Mouse (Mus musculus) MEL (cell line): ENCODE measurements at regions not wholly inside any gene's neighbourhood (a gene's known extent, or its start where the extent isn't known, plus 50 kb on each side); places are given as distances from the start of the nearest gene placed in this dataset.

Experiments used
- DNase-seq: peaks from one replicate; pipeline ENCODE4 v3.0.0; 2011; ENCODE audit warnings: low read depth, low spot score
- H3K27ac ChIP-seq: 2 replicates; pipeline ENCODE4 v1.5.1; 2012; ENCODE audit warnings: low read depth, mild to moderate bottlenecking, control low read depth, low read length, moderate library complexity; ENCODE audit not compliant: control insufficient read depth
- H3K27me3 ChIP-seq, 2 experiments: fragments of 150-350 bp in 1 of 2; sonication (generic) in 1 of 2; 2 replicates each; pipeline ENCODE4 v1.6.1; 2012; ENCODE audit warnings: low read length in 2 of 2, mild to moderate bottlenecking in 2 of 2, improper control_type of control experiment in 1 of 2, moderate library complexity in 1 of 2; ENCODE audit not compliant: insufficient read depth in 2 of 2, control insufficient read depth in 1 of 2
- H3K36me3 ChIP-seq, 2 experiments: 2 replicates each; pipeline ENCODE4 v1.6.1; 2012 to 2014; ENCODE audit warnings: low read length in 2 of 2, improper control_type of control experiment in 1 of 2, inconsistent platforms in 1 of 2, mild to moderate bottlenecking in 1 of 2; ENCODE audit not compliant: insufficient read depth in 2 of 2, control insufficient read depth in 1 of 2
- H3K4me1 ChIP-seq, 2 experiments: fragments of 150-350 bp in 1 of 2; sonication (generic) in 1 of 2; 2 replicates each; pipeline ENCODE4 v1.6.1; 2012; ENCODE audit warnings: low read length in 2 of 2, improper control_type of control experiment in 1 of 2, mild to moderate bottlenecking in 1 of 2; ENCODE audit not compliant: insufficient read depth in 2 of 2, control insufficient read depth in 1 of 2
- H3K4me3 ChIP-seq, 2 experiments: fragments of 150-350 bp in 1 of 2; sonication (generic) in 1 of 2; 2 replicates each; pipeline ENCODE4 v1.5.1; 2012; ENCODE audit warnings: low read depth in 2 of 2, low read length in 2 of 2, mild to moderate bottlenecking in 2 of 2, moderate library complexity in 2 of 2, control low read depth in 1 of 2, improper control_type of control experiment in 1 of 2; ENCODE audit not compliant: control insufficient read depth in 1 of 2, insufficient read depth in 1 of 2
- H3K79me2 ChIP-seq: 2 replicates; pipeline ENCODE4 v1.6.1; 2012; ENCODE audit warnings: mild to moderate bottlenecking, low read length, moderate library complexity; ENCODE audit not compliant: control insufficient read depth, poor library complexity, insufficient read depth
- H3K9ac ChIP-seq: 2 replicates; pipeline ENCODE4 v1.6.1; 2012; ENCODE audit warnings: low read depth, mild to moderate bottlenecking, control low read depth, low read length, moderate library complexity; ENCODE audit not compliant: control insufficient read depth, poor library complexity, severe bottlenecking
- H3K9me3 ChIP-seq: fragments of 150-350 bp; sonication (generic); replicated peaks from 2 replicates; pipeline ENCODE4 v1.6.1; 2012; ENCODE audit warnings: mild to moderate bottlenecking, low read length, improper control_type of control experiment, moderate library complexity; ENCODE audit not compliant: insufficient read depth
- CHD1 ChIP-seq: IDR thresholded peaks from 2 replicates; pipeline ENCODE4 v1.6.1; 2012; ENCODE audit warnings: low read depth, mild to moderate bottlenecking, inconsistent platforms, low read length, improper control_type of control experiment
- ELF1 ChIP-seq: IDR thresholded peaks from 2 replicates; pipeline ENCODE4 v1.6.1; 2014; ENCODE audit warnings: low read depth, mild to moderate bottlenecking, inconsistent platforms, low read length, improper control_type of control experiment, moderate library complexity
- EP300 ChIP-seq, 2 experiments: IDR thresholded peaks; 2 replicates each; pipeline ENCODE4 v1.6.1; 2011; ENCODE audit warnings: improper control_type of control experiment in 2 of 2, low read length in 2 of 2, low read depth in 1 of 2, mild to moderate bottlenecking in 1 of 2
- ETS1 ChIP-seq: IDR thresholded peaks from 2 replicates; pipeline ENCODE4 v1.6.1; 2012; ENCODE audit warnings: low read depth, mild to moderate bottlenecking, inconsistent platforms, low read length, improper control_type of control experiment, moderate library complexity
- GATA1 ChIP-seq: IDR thresholded peaks from 2 replicates; pipeline ENCODE4 v1.6.1; 2011; ENCODE audit warnings: low read depth, low read length, improper control_type of control experiment
- HCFC1 ChIP-seq: IDR thresholded peaks from 2 replicates; pipeline ENCODE4 v1.6.1; 2012; ENCODE audit warnings: low read depth, mild to moderate bottlenecking, inconsistent platforms, low read length, improper control_type of control experiment, moderate library complexity
- MAX ChIP-seq: IDR thresholded peaks from 2 replicates; pipeline ENCODE4 v1.6.1; 2011; ENCODE audit warnings: low read length, improper control_type of control experiment
- MYB ChIP-seq: IDR thresholded peaks from 2 replicates; pipeline ENCODE4 v1.6.1; 2011; ENCODE audit warnings: mild to moderate bottlenecking, low read depth, low read length, improper control_type of control experiment
- MYC ChIP-seq: IDR thresholded peaks from 2 replicates; pipeline ENCODE4 v1.6.1; 2011; ENCODE audit warnings: low read depth, mild to moderate bottlenecking, low read length, improper control_type of control experiment, moderate library complexity
- NELFE ChIP-seq: IDR thresholded peaks from 2 replicates; pipeline ENCODE4 v1.6.1; 2011; ENCODE audit warnings: low read depth, low read length, improper control_type of control experiment
- NRF1 ChIP-seq: IDR thresholded peaks from 2 replicates; pipeline ENCODE4 v1.6.1; 2014; ENCODE audit warnings: low read depth, mild to moderate bottlenecking, inconsistent platforms, low read length, improper control_type of control experiment, moderate library complexity; ENCODE audit not compliant: poor library complexity, insufficient read depth, severe bottlenecking
- TBP ChIP-seq: IDR thresholded peaks from 2 replicates; pipeline ENCODE4 v1.8.0; 2011; ENCODE audit warnings: low read depth, low read length, improper control_type of control experiment
- UBTF ChIP-seq: IDR thresholded peaks from 2 replicates; pipeline ENCODE4 v1.6.1; 2012; ENCODE audit warnings: low read depth, mild to moderate bottlenecking, inconsistent platforms, low read length, improper control_type of control experiment, moderate library complexity, borderline replicate concordance; ENCODE audit not compliant: insufficient read depth
- USF1 ChIP-seq: IDR thresholded peaks from 2 replicates; pipeline ENCODE4 v1.6.1; 2014; ENCODE audit warnings: low read depth, mild to moderate bottlenecking, inconsistent platforms, low read length, improper control_type of control experiment, moderate library complexity
- USF2 ChIP-seq, 2 experiments: IDR thresholded peaks; 2 replicates each; pipeline ENCODE4 v1.6.1; 2011 to 2012; ENCODE audit warnings: improper control_type of control experiment in 2 of 2, low read length in 2 of 2, borderline replicate concordance in 1 of 2, inconsistent platforms in 1 of 2, low read depth in 1 of 2, mild to moderate bottlenecking in 1 of 2; ENCODE audit not compliant: insufficient read depth in 1 of 2
- ZC3H11A ChIP-seq: IDR thresholded peaks from 2 replicates; pipeline ENCODE4 v1.6.1; 2012; ENCODE audit warnings: low read depth, mild to moderate bottlenecking, inconsistent platforms, low read length, improper control_type of control experiment

- no peak overlapping the region for H3K9ac ChIP-seq
- H3K4me3 ChIP-seq, result no peak overlapping the region
- TF ChIP-seq GATA1 (no peak), EP300 (IDR thresholded peaks at IDR 0.05; ENCODE audit: low read depth in 1 of 2, low read length in 2 of 2) (no peak), ZC3H11A (no peak), MAX (no peak), ELF1 (no peak)
- TF ChIP-seq, all 39 proteins: peak for 0
- Histone ChIP-seq H3K27me3 (no peaks in the 10 kb centered on the region), H3K36me3 (no peaks in the 10 kb centered on the region), H3K9me3 (no peaks in the 10 kb centered on the region), H3K27ac (no peak overlapping the region), H3K79me2 (no peaks in the 10 kb centered on the region), H3K4me1 (no peaks in the 10 kb centered on the region)
- DNase-seq, result no peak
Observed at GRCm38 (mm10) chr1:65544219-65544864, 262.5 kb downstream of the Pth2r start.

DNA sequence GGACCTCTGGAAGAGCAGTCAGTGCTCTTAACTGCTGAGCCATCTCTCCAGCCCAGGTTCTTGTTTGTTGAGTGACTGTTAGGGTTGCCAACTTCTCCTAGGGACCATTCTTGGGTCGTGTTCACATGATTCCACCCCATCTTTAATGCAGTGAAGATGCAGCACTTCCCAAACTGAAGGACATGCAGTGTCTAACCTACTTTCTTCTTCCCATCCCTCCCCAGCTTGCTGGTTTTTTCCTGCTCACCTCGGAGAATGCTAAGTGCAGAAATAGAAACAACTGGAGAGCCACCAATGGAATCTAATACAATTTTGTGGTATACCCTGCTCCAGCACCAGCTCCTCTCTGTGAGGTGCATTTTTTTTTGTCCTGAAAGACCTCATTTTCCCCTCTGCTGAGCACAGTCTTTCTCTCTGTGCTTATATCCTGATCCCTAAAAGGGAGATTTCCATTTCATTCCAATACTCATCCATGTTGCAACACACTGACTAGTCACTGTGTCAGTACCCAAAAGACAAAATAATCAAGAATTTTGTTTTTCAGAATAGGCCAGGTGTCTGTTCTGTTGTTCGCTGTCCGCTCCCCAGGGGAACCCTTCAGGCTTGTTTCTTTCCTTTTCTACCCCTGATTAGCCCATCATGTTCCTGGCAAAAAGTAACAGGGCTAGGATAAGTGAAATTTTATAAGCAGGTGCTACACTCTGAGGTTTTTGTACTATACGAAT is 263.6 kb downstream of the Pth2r start:
- Histone ChIP-seq H3K27ac (no peak overlapping the region), H3K4me3 (no peak overlapping the region), H3K36me3 (no peaks in the 10 kb centered on the region), H3K9me3 (no peaks in the 10 kb centered on the region), H3K79me2 (no peaks in the 10 kb centered on the region), H3K4me1 (no peaks in the 10 kb centered on the region), H3K27me3 (no peaks in the 10 kb centered on the region), H3K9ac (no peak overlapping the region)
- no peak for TF ChIP-seq NELFE
- TF ChIP-seq MAX, result no peak
- no peak for TF ChIP-seq UBTF
- TF ChIP-seq ZC3H11A, result no peak
- TF ChIP-seq HCFC1, result no peak
- TF ChIP-seq ETS1, result no peak
- TF ChIP-seq GATA1, result no peak
- TF ChIP-seq MYB, result no peak
- no peak for TF ChIP-seq USF2 (IDR thresholded peaks at IDR 0.05; ENCODE audit: borderline replicate concordance in 1 of 2, insufficient read depth in 1 of 2, low read depth in 1 of 2, low read length in 2 of 2)
- no peak for TF ChIP-seq NRF1
- no peak for TF ChIP-seq CHD1
- TF ChIP-seq TBP, result no peak
- TF ChIP-seq MYC, result no peak
- TF ChIP-seq USF1, result no peak
- no peak for DNase-seq
